Mouse (Mus musculus) midbrain, embryonic 16.5 days (tissue): ENCODE results near the gene 1700028K03Rik. TPM values are rescaled to one million over a fixed set of nuclear protein-coding genes. Genes with fewer than 3 reads are reported as not detected.

Experiments used
- ATAC-seq: fragments of 200-750 bp; cut with Nextera tagmentation; 2 replicates; pipeline ENCODE4 v1.8.0; 2017; ENCODE audit warnings: moderate TSS enrichment
- H3K27ac ChIP-seq: fragments of 300-500 bp; sonication (generic); 2 replicates; pipeline ENCODE4 v1.5.1; 2014; ENCODE audit warnings: mild to moderate bottlenecking, low read length, mixed read lengths
- H3K27me3 ChIP-seq: fragments of 300-500 bp; sonication (generic); 2 replicates; pipeline ENCODE4 v1.6.1; 2014; ENCODE audit warnings: low read depth, low read length, mixed read lengths; ENCODE audit not compliant: control insufficient read depth, insufficient read depth
- H3K36me3 ChIP-seq: fragments of 300-500 bp; sonication (generic); 2 replicates; pipeline ENCODE4 v1.6.1; 2014; ENCODE audit warnings: mild to moderate bottlenecking, low read length, moderate library complexity, mixed read lengths; ENCODE audit not compliant: control insufficient read depth, insufficient read depth
- H3K4me1 ChIP-seq: fragments of 300-500 bp; sonication (generic); 2 replicates; pipeline ENCODE4 v1.6.1; 2014; ENCODE audit warnings: mild to moderate bottlenecking, low read length, mixed read lengths; ENCODE audit not compliant: control insufficient read depth, insufficient read depth
- H3K4me2 ChIP-seq: fragments of 300-500 bp; sonication (generic); 2 replicates; pipeline ENCODE4 v1.6.1; 2014; ENCODE audit warnings: mild to moderate bottlenecking, low read length, mixed read lengths
- H3K4me3 ChIP-seq: fragments of 300-500 bp; sonication (generic); 2 replicates; pipeline ENCODE4 v1.5.1; 2014; ENCODE audit warnings: low read depth, mild to moderate bottlenecking, low read length, moderate library complexity, mixed read lengths
- H3K9ac ChIP-seq: fragments of 300-500 bp; sonication (generic); 2 replicates; pipeline ENCODE4 v1.6.1; 2014; ENCODE audit warnings: low read depth, low read length, mixed read lengths
- H3K9me3 ChIP-seq: fragments of 300-500 bp; sonication (generic); replicated peaks from 2 replicates; pipeline ENCODE4 v1.6.1; 2014; ENCODE audit warnings: mild to moderate bottlenecking, low read length, mixed read lengths; ENCODE audit not compliant: control insufficient read depth, poor library complexity, severe bottlenecking
- whole genome bisulfite sequencing: fragments of 180-500 bp; shearing (Covaris S2); extraction: QIAGEN DNeasy Blood & Tissue Kit; methylation state at CpG from one replicate; pipeline ENCODE4 v1.1.7; 2014; 5-methylcytosine and 5-hydroxymethylcytosine counted together
- polyA plus RNA-seq: library from polyadenylated mRNA; unstranded; fragments of >200 nt; fragmentation: Nextera tagmentation; extraction: Ambion mirVana; gene quantifications from 2 replicates; pipeline ENCODE4 v1.2.1, GENCODE M21; 2015

1700028K03Rik gene
- polyA plus RNA-seq, 1 experiment from 2014 or later: 0.46 TPM

DNA sequence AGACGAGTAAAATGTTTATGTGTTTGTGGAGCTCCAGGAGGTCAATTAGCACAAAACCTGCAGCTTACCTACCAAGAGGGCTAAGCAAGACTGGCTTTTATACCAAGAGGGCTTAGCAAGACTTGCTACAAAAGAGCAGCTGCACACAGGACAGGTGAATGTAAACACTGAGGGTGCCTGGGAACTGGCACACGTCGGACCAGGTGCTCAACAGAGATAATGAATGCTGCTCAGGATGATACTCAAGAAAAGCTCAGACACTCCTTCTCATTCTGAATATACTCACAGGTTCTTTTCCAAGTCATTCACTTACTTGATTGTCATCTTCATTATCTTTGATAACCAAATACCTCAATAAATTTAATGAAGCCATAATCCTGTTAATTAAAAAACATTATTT, 22.5 kb downstream of the 1700028K03Rik start:
- Histone ChIP-seq H3K27me3 (no peaks in the 10 kb centered on the region), H3K4me3 (no peak overlapping the region), H3K4me1 (no peaks in the 10 kb centered on the region), H3K9ac (no peak overlapping the region), H3K9me3 (no peaks in the 10 kb centered on the region), H3K4me2 (no peak overlapping the region), H3K36me3 (peaks cover 23% of the 10 kb centered on the region), H3K27ac (no peak overlapping the region)
- no peak for ATAC-seq
- WGBS: 86% methylated on average over 3 of the region's 3 CpGs

DNA sequence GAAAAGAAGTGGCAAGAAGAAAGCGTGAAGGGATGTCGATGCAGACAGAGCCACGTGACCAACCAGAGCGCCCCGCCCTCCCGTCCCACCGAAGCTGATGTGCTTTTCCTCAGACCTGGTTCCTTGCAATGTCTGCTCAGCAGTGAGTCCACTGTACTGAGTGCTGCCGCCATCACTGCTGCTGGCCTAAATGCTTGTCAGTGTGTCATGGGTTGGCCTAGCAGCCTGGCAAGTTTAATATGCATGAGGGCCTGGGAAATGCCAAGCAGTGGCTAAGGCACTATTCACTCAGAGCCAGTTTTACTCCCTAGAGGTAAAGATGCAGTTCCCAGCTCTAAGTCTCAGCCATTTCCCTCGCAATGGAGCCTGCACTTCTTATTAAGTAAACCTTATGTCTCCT, 34.6 kb downstream of the 1700028K03Rik start:
- Histone ChIP-seq H3K4me3 (no peak overlapping the region), H3K36me3 (peaks cover 22% of the 10 kb centered on the region), H3K9ac (no peak overlapping the region), H3K9me3 (no peaks in the 10 kb centered on the region), H3K4me2 (no peak overlapping the region), H3K27me3 (no peaks in the 10 kb centered on the region), H3K27ac (no peak overlapping the region), H3K4me1 (no peaks in the 10 kb centered on the region)
- WGBS: 97% methylated on average over 9 of the region's 9 CpGs
- ATAC-seq: no peak

DNA sequence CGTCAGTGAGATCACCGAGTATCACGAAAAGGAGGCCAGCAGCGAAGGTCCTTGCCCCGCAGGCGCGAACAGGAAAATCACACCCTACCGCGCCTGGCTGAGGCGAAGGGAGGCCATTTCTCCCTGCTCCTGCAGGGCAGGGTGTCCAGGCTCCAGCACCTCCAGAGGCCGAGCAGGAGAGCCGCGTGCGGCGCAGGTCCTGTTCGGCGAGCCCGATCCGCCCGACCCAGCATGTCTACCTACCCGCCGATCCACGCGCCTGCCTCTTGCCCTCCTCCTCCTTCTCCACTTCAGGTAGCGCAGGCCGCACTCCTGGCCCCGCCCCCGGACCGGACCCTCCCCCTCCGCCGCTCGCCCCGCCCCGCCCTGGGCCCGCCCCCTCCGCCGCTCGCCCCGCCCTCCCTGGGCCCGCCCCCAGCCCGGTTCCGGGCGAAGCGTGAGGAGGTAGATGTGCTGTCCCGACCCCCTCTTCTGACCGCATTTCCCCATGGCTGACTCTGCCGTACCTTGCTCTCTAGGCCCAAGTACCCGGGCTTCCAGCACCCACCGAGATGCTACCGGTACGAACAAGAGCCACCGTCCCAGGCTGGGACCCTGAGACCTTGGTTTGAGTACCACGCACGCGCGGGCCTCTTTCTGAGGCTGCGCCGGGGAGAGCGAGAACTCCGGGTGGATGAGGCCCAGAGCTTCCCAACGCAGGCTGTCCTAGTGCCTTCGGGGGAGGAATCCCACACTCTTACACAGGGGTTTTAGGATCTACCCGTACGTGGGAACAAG, 63.0 kb downstream of the 1700028K03Rik start, which contains the start of the genes Rpap2 and Glmn:
TSS of gene Rpap2 (plus strand) at position 73 of the 777 bp plus-strand sequence.
TSS of gene Glmn (minus strand) at position 588 of the 777 bp plus-strand sequence.
- 1% methylated on average over 50 of the region's 64 CpGs for WGBS
- peaks cover 9% of the 10 kb centered on the region for H3K4me1 ChIP-seq
- ATAC-seq: peak; percentile 97

DNA sequence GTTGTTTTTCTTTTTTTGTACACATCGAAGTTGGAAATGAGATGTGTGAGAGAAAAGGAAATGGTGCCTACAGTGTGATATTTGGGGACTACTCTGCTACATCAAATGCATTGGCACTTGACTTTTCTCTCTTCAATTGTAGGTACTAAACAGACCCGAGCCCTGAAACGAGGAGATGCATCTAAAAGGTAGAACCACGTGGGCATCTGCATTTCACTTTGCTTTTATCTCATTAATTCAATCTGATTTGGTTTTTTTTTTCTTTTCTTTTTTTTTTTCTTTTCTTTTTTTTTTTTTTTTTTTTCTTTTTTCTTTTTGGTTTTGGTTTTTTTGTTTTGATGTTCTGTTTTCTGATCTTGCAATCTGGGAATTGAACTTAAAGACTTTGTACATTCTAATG, 63.9 kb downstream of the 1700028K03Rik start:
- Histone ChIP-seq H3K4me1 (peaks cover 9% of the 10 kb centered on the region), H3K27me3 (no peaks in the 10 kb centered on the region), H3K36me3 (0 out of 2 replicates have a peak, but pooled peaks cover 4% of the 10 kb centered on the region), H3K9ac (no peak overlapping the region; the same call in 1 of the 2 replicates), H3K9me3 (no peaks in the 10 kb centered on the region), H3K27ac (no peak overlapping the region), H3K4me2 (peak overlapping the region; percentile 61), H3K4me3 (peak overlapping the region; percentile 76)
- WGBS: 25% methylated on average over 4 of the region's 4 CpGs
- no peak for ATAC-seq

More for the DNA sequence above, 63.0 kb downstream of the 1700028K03Rik start, which contains the start of the genes Rpap2 and Glmn:
- Histone ChIP-seq H3K4me2 (peak within 1 kb of the TSS; percentile 61), H3K4me3 (peak within 1 kb of the TSS; percentile 76), H3K27ac (peak within 1 kb of the TSS; percentile 86), H3K36me3 (no peaks in the 10 kb centered on the region), H3K9me3 (no peaks in the 10 kb centered on the region), H3K27me3 (no peaks in the 10 kb centered on the region), H3K9ac (peak within 1 kb of the TSS; percentile 90)

Other genes starting within 250 kb of the 1700028K03Rik start
- gene Tgfbr3, start 245.1 kb upstream of the 1700028K03Rik start, polyA plus RNA-seq: 3.5 and 4.3 TPM in 2 replicates
- 3.3 and 3.7 TPM in 2 replicates for gene Brdt, start 203.6 kb upstream of the 1700028K03Rik start, polyA plus RNA-seq
- gene Ephx4, start 132.0 kb upstream of the 1700028K03Rik start, polyA plus RNA-seq: 2.1 and 3.2 TPM in 2 replicates
- not detected in 2 replicates for gene Lpcat2b, start 103.2 kb upstream of the 1700028K03Rik start, polyA plus RNA-seq
- gene Btbd8, start 96.7 kb upstream of the 1700028K03Rik start, polyA plus RNA-seq: 23.5 and 24.9 TPM in 2 replicates
- gene Gm42669, start 27.1 kb upstream of the 1700028K03Rik start, polyA plus RNA-seq: 0.73 and 0.81 TPM in 2 replicates
- 26.2 and 26.4 TPM in 2 replicates for gene Rpap2, start 62.7 kb downstream of the 1700028K03Rik start, polyA plus RNA-seq
- gene Glmn, start 63.2 kb downstream of the 1700028K03Rik start, polyA plus RNA-seq: 39.8 and 40.4 TPM in 2 replicates
- gene Gfi1, start 191.3 kb downstream of the 1700028K03Rik start, polyA plus RNA-seq: not detected in 2 replicates